9 mouse cellular contexts compared by ENCODE assay signal in genomic region chr6:129234456-129235360, GRCm38 (mm10). TPM values are rescaled to one million over a fixed set of nuclear protein-coding genes. Genes with fewer than 3 reads are reported as not detected.
DNase-seq lines count a peak whose midpoint lies in the region; ATAC-seq and TF ChIP-seq lines count a peak whose summit lies in the region.
"Had no signal": no experiment of that assay in that cellular context is flagged by ENCODE, and none has a peak within 500 bp of the region (broad histone marks: within the 10 kb centered on the region; RNA-seq: fewer than 3 reads in every experiment).

No protein-coding gene starts in this region.

- peak overlapping the region; percentile 49 for H3K4me3 ChIP-seq in liver, adult 2 months (ENCODE audit: insufficient read depth, low read depth, low read length)
- H3K4me3 ChIP-seq in small intestine, adult 2 months (ENCODE audit: low read depth, low read length): peak overlapping the region; percentile 8; the same call in 1 of the 2 replicates
- H3K4me3 ChIP-seq in midbrain, embryonic 13.5 days (replicated peaks): no peak overlapping the region

- H3K9ac ChIP-seq in liver, adult 2 months (ENCODE audit: low read depth, low read length): peak overlapping the region; percentile 72
- no peak overlapping the region for H3K9ac ChIP-seq in midbrain, embryonic 13.5 days (replicated peaks)

- peak overlapping the region; percentile 100 for H3K27ac ChIP-seq in liver, adult 2 months (replicated peaks; ENCODE audit: insufficient read depth, low read depth, low read length)
- peak overlapping the region; percentile 95 for H3K27ac ChIP-seq in small intestine, adult 2 months (ENCODE audit: insufficient read depth, low read depth, low read length)
- H3K27ac ChIP-seq in midbrain, embryonic 13.5 days: no peak overlapping the region

- WGBS in liver, adult 2 months: 71% methylated on average over 8 of the region's 8 CpGs
- 45% methylated on average over 8 of the region's 8 CpGs for WGBS in small intestine, adult 2 months
- WGBS in midbrain, embryonic 13.5 days: 79% methylated on average over 8 of the region's 8 CpGs

- H3K36me3 ChIP-seq in liver, adult 2 months (ENCODE audit: control insufficient read depth, insufficient read depth, low read length): peaks cover 15% of the 10 kb centered on the region
- peaks cover 8% of the 10 kb centered on the region; the same call in 1 of the 2 replicates for H3K36me3 ChIP-seq in small intestine, adult 2 months (ENCODE audit: control insufficient read depth, insufficient read depth, low read length)
- no peaks in the 10 kb centered on the region for H3K36me3 ChIP-seq in midbrain, embryonic 13.5 days

- no peaks in the 10 kb centered on the region for H3K27me3 ChIP-seq in liver, adult 2 months (ENCODE audit: control insufficient read depth, insufficient read depth, low read length)
- H3K27me3 ChIP-seq in small intestine, adult 2 months (ENCODE audit: control insufficient read depth, insufficient read depth, low read length): no peaks in the 10 kb centered on the region
- no peaks in the 10 kb centered on the region for H3K27me3 ChIP-seq in midbrain, embryonic 13.5 days

- peak; percentile 88 for DNase-seq in heart, adult 11 months
- DNase-seq in heart, adult 8-10 months (ENCODE audit: low spot score): no peak
- DNase-seq in CD8-positive naive resting alpha-beta T cell, adult 2 months (ENCODE audit: low read depth in 2 of 2, low spot score in 2 of 2): peak; percentile 65 to 66
- no peak for DNase-seq in liver, adult 2 months (ENCODE audit: extremely low read depth, low read depth, low spot score)
- DNase-seq in embryo, embryonic 10.5 days (ENCODE audit: low spot score): no peak
- DNase-seq in right cerebral cortex, adult 18-20 months: no peak
- DNase-seq: cerebellum, adult 18-20 months had no signal

- peaks cover 29% of the 10 kb centered on the region for H3K79me2 ChIP-seq in liver, adult 2 months (ENCODE audit: control insufficient read depth, insufficient read depth, low read length)

- H3K4me1 ChIP-seq in liver, adult 2 months (ENCODE audit: control insufficient read depth, insufficient read depth, low read length): peaks cover 45% of the 10 kb centered on the region
- peaks cover 38% of the 10 kb centered on the region for H3K4me1 ChIP-seq in small intestine, adult 2 months (ENCODE audit: control insufficient read depth, insufficient read depth, insufficient read length, low read length)
- H3K4me1 ChIP-seq in midbrain, embryonic 13.5 days (replicated peaks): peaks cover 8% of the 10 kb centered on the region

- H3K4me2 ChIP-seq in midbrain, embryonic 13.5 days (replicated peaks): no peak overlapping the region

- no peak for TF ChIP-seq POLR2A in liver, adult 2 months (IDR thresholded peaks at IDR 0.05; ENCODE audit: extremely low read depth, insufficient read depth, low read length)
- no peak for TF ChIP-seq POLR2A in small intestine, adult 2 months (IDR thresholded peaks at IDR 0.05; ENCODE audit: low read depth, low read length)

- TF ChIP-seq CTCF in liver, adult 2 months (IDR thresholded peaks at IDR 0.05; ENCODE audit: low read depth, low read length): no peak
- no peak for TF ChIP-seq CTCF in small intestine, adult 2 months (IDR thresholded peaks at IDR 0.05; ENCODE audit: extremely low read depth, insufficient read length, insufficient replicate concordance, low read depth, low read length)

- ATAC-seq in midbrain, embryonic 13.5 days: no peak

- H3K9me3 ChIP-seq in midbrain, embryonic 13.5 days: no peaks in the 10 kb centered on the region

RNA-seq across cellular contexts. Expression of gene Cd69, which starts 40.5 kb away (rescaled TPM):
- total RNA-seq in heart, adult 8-10 months (2022): under 1 TPM in 1 of 4 experiments, not detected in 3; 0.16 TPM
- total RNA-seq in liver, adult 2 months (2014; rRNA removed): 0.74 and 1.1 TPM in 2 replicates
- polyA plus RNA-seq in liver, adult 2 months (2012; rRNA removed): 0.15 TPM in 1 of 2 replicates, not detected in the other
- polyA plus RNA-seq in small intestine, adult 2 months (2012; rRNA removed): 0.25 TPM in 1 of 2 replicates, not detected in the other
- not detected in 2 replicates for polyA plus RNA-seq in midbrain, embryonic 13.5 days (2015; fragmentation: Nextera tagmentation; extraction: Ambion mirVana)

RNA-seq across cellular contexts. Expression of gene Clec2d, which starts 54.3 kb away (rescaled TPM):
- total RNA-seq in heart, adult 8-10 months (2022): 10 to 100 TPM; 28.4 to 43.3 (median 34.1) TPM
- 521 and 532 TPM in 2 replicates for total RNA-seq in liver, adult 2 months (2014; rRNA removed)
- polyA plus RNA-seq in liver, adult 2 months (2012; rRNA removed): 124 and 141 TPM in 2 replicates
- 15.4 and 20.9 TPM in 2 replicates for polyA plus RNA-seq in small intestine, adult 2 months (2012; rRNA removed)
- 0.13 TPM in 1 of 2 replicates, not detected in the other for polyA plus RNA-seq in midbrain, embryonic 13.5 days (2015; fragmentation: Nextera tagmentation; extraction: Ambion mirVana)

Comparison
In these comparisons a context has a peak if more than half of its experiments do, and no peak if none do; other contexts are left out.
1. DNase-seq: peak in heart, adult 11 months (single experiment) and CD8-positive naive resting alpha-beta T cell, adult 2 months (2 of 2); none in heart, adult 8-10 months (single experiment), liver, adult 2 months (single experiment), embryo, embryonic 10.5 days (single experiment) and right cerebral cortex, adult 18-20 months (single experiment).
2. RNA of gene Clec2d, which starts 54.3 kb away (polyA plus RNA-seq): 124 to 141 TPM in liver, adult 2 months and 15.4 to 20.9 TPM in small intestine, adult 2 months; 0.13 TPM in midbrain, embryonic 13.5 days; every median in the first group is over 10 times any median in the second.